Comparison of ENCODE assay signal across 24 mouse cellular contexts in the genomic region with DNA sequence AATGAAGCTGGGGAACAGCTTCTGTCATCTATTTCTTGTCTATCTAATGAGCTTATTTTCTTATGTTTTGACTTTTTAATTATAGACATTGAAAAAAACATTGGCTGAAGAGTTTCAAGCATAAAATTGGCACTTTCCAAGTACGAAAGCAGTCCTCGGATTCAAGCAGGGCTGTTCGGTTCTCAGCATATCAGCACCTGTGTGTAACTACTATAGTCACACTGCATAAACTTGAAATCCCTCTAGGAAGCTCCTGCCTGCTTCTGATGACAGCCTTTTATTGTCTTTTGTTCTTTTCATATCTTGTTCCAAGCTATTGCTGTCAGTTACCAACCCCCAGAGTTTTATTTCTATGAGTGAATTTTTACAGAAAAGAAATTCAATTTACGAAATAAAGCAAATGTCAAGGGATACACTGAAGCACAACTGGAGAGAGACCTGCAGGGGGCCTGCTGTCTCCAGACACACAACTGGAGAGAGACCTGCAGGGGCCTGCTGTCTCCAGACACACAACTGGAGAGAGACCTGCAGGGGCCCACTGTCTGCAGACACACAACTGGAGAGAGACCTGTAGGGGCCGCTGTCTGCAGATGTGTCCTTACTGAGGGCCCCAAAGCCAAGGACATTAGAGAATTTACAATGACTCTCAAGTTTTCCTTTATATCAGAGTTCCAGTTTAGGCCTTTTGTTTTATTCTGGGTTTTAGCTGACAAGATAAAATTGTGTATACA.
A peak's percentile ranks its signal among the peaks of the same experiment; 100 is the strongest.
DNase-seq lines count a peak whose midpoint lies in the region; ATAC-seq and TF ChIP-seq lines count a peak whose summit lies in the region.
"Had no signal": no experiment of that assay in that cellular context is flagged by ENCODE, and none has a peak within 500 bp of the region (broad histone marks: within the 10 kb centered on the region; RNA-seq: fewer than 3 reads in every experiment).

No protein-coding gene starts in this region.

- TF ChIP-seq CTCF in hindbrain, postnatal 0 days (IDR thresholded peaks at IDR 0.05; ENCODE audit: low read depth): no peak
- TF ChIP-seq CTCF in stomach, postnatal 0 days (IDR thresholded peaks at IDR 0.05; ENCODE audit: low read depth): peak; percentile 19; the same call in 1 of the 2 replicates

- no peaks in the 10 kb centered on the region for H3K4me1 ChIP-seq in hindbrain, postnatal 0 days (ENCODE audit: insufficient read depth, low read length)
- H3K4me1 ChIP-seq in hindbrain, embryonic 16.5 days (ENCODE audit: control insufficient read depth, insufficient read depth, low read depth, low read length): no peaks in the 10 kb centered on the region
- H3K4me1 ChIP-seq in stomach, postnatal 0 days (replicated peaks; ENCODE audit: control insufficient read depth, insufficient read depth): no peaks in the 10 kb centered on the region
- H3K4me1 ChIP-seq: forebrain, embryonic 10.5 days; hindbrain, embryonic 13.5 days; intestine, embryonic 15.5 days; kidney, embryonic 15.5 days; limb, embryonic 15.5 days; midbrain, embryonic 12.5 days; neural tube, embryonic 12.5 days had no signal

- peak; percentile 20 for DNase-seq in adrenal gland, postnatal 14 days
- DNase-seq in adrenal gland, adult (ENCODE audit: inconsistent age in 2 of 2, low spot score in 1 of 2): no peak
- no peak for DNase-seq in hindbrain, postnatal 0 days (ENCODE audit: low spot score)
- DNase-seq in retina, embryonic 14.5 days (ENCODE audit: low spot score): peak; percentile 20
- no peak for DNase-seq in retina, postnatal 1 day
- DNase-seq in stomach, postnatal 0 days (ENCODE audit: low spot score): no peak
- DNase-seq in thymus, postnatal 4 days: no peak
- DNase-seq: adrenal gland, postnatal 25 days; cerebellum, adult 11-12 months; cerebellum, postnatal 25 days; gastrocnemius, postnatal 10 days; heart, adult 11 months; lung, embryonic 14.5 days; lung, postnatal 4 days; right cerebral cortex, postnatal 14 days; thymus, adult 2 months had no signal

- no peaks in the 10 kb centered on the region for H3K36me3 ChIP-seq in hindbrain, postnatal 0 days (ENCODE audit: insufficient read depth, low read length)
- no peaks in the 10 kb centered on the region for H3K36me3 ChIP-seq in hindbrain, embryonic 16.5 days (ENCODE audit: control insufficient read depth, insufficient read depth, low read length)
- no peaks in the 10 kb centered on the region for H3K36me3 ChIP-seq in stomach, postnatal 0 days (ENCODE audit: control insufficient read depth, insufficient read depth, low read length)
- H3K36me3 ChIP-seq: forebrain, embryonic 10.5 days; hindbrain, embryonic 13.5 days; intestine, embryonic 15.5 days; kidney, embryonic 15.5 days; limb, embryonic 15.5 days; midbrain, embryonic 12.5 days; neural tube, embryonic 12.5 days had no signal

- no peak overlapping the region for H3K27ac ChIP-seq in hindbrain, postnatal 0 days
- H3K27ac ChIP-seq in hindbrain, embryonic 16.5 days (ENCODE audit: low read depth, low read length): no peak overlapping the region
- H3K27ac ChIP-seq in stomach, postnatal 0 days (replicated peaks): no peak overlapping the region
- H3K27ac ChIP-seq: forebrain, embryonic 10.5 days; hindbrain, embryonic 13.5 days; intestine, embryonic 15.5 days; kidney, embryonic 15.5 days; limb, embryonic 15.5 days; midbrain, embryonic 12.5 days; neural tube, embryonic 12.5 days had no signal

- 0 out of 2 replicates have a peak, but pooled peaks have one; percentile 24 for ATAC-seq in hindbrain, postnatal 0 days
- ATAC-seq in hindbrain, embryonic 16.5 days: no peak
- no peak for ATAC-seq in stomach, postnatal 0 days (ENCODE audit: low FRiP score, low TSS enrichment)
- ATAC-seq: intestine, embryonic 15.5 days had no signal

- no peak for TF ChIP-seq EP300 in stomach, postnatal 0 days (optimal IDR thresholded peaks at IDR 0.05)

- no peaks in the 10 kb centered on the region for H3K27me3 ChIP-seq in hindbrain, postnatal 0 days (ENCODE audit: insufficient read depth, low read length)
- no peaks in the 10 kb centered on the region for H3K27me3 ChIP-seq in hindbrain, embryonic 16.5 days (replicated peaks; ENCODE audit: control insufficient read depth, insufficient read depth, low read length)
- H3K27me3 ChIP-seq in stomach, postnatal 0 days (ENCODE audit: control insufficient read depth, insufficient read depth, low read length): no peaks in the 10 kb centered on the region
- H3K27me3 ChIP-seq: hindbrain, embryonic 13.5 days; intestine, embryonic 15.5 days; kidney, embryonic 15.5 days; limb, embryonic 15.5 days; midbrain, embryonic 12.5 days; neural tube, embryonic 12.5 days had no signal

- H3K4me3 ChIP-seq in hindbrain, postnatal 0 days (ENCODE audit: low read length): no peak overlapping the region
- no peak overlapping the region for H3K4me3 ChIP-seq in hindbrain, embryonic 16.5 days (ENCODE audit: low read length)
- no peak overlapping the region for H3K4me3 ChIP-seq in stomach, postnatal 0 days (ENCODE audit: low read depth, low read length)
- H3K4me3 ChIP-seq: forebrain, embryonic 10.5 days; hindbrain, embryonic 13.5 days; intestine, embryonic 15.5 days; kidney, embryonic 15.5 days; limb, embryonic 15.5 days; midbrain, embryonic 12.5 days; neural tube, embryonic 12.5 days had no signal

- no peak overlapping the region for H3K9ac ChIP-seq in hindbrain, postnatal 0 days (replicated peaks; ENCODE audit: low read length)
- H3K9ac ChIP-seq in hindbrain, embryonic 16.5 days (ENCODE audit: low read depth, low read length): no peak overlapping the region
- H3K9ac ChIP-seq in stomach, postnatal 0 days (ENCODE audit: low read length): no peak overlapping the region
- H3K9ac ChIP-seq: hindbrain, embryonic 13.5 days; intestine, embryonic 15.5 days; kidney, embryonic 15.5 days; limb, embryonic 15.5 days; lung, embryonic 14.5 days; midbrain, embryonic 12.5 days; neural tube, embryonic 12.5 days had no signal

- no peak overlapping the region for H3K4me2 ChIP-seq in hindbrain, postnatal 0 days (ENCODE audit: low read depth, low read length)
- H3K4me2 ChIP-seq in hindbrain, embryonic 16.5 days (ENCODE audit: low read length): no peak overlapping the region
- no peak overlapping the region for H3K4me2 ChIP-seq in stomach, postnatal 0 days (replicated peaks; ENCODE audit: low read depth)
- H3K4me2 ChIP-seq: hindbrain, embryonic 13.5 days; intestine, embryonic 15.5 days; kidney, embryonic 15.5 days; limb, embryonic 15.5 days; lung, embryonic 14.5 days; midbrain, embryonic 12.5 days; neural tube, embryonic 12.5 days had no signal

- WGBS in hindbrain, postnatal 0 days: 70% methylated on average over 5 of the region's 5 CpGs
- WGBS in hindbrain, embryonic 16.5 days: 68% methylated on average over 5 of the region's 5 CpGs
- 89% methylated on average over 5 of the region's 5 CpGs for WGBS in stomach, postnatal 0 days

- H3K9me3 ChIP-seq in hindbrain, postnatal 0 days (ENCODE audit: low read length): no peaks in the 10 kb centered on the region
- no peaks in the 10 kb centered on the region for H3K9me3 ChIP-seq in hindbrain, embryonic 16.5 days (ENCODE audit: control insufficient read depth, low read length)
- no peaks in the 10 kb centered on the region for H3K9me3 ChIP-seq in stomach, postnatal 0 days (ENCODE audit: control insufficient read depth, low read length)
- H3K9me3 ChIP-seq: forebrain, embryonic 10.5 days; hindbrain, embryonic 13.5 days; intestine, embryonic 15.5 days; kidney, embryonic 15.5 days; limb, embryonic 15.5 days; midbrain, embryonic 12.5 days; neural tube, embryonic 12.5 days had no signal

Comparison
In these comparisons a context has a peak if more than half of its experiments do, and no peak if none do; other contexts are left out.
1. DNase-seq: peak in adrenal gland, postnatal 14 days (single experiment) and retina, embryonic 14.5 days (single experiment); none in adrenal gland, adult (0 of 2), hindbrain, postnatal 0 days (single experiment), retina, postnatal 1 day (single experiment), stomach, postnatal 0 days (single experiment) and thymus, postnatal 4 days (single experiment).